Mouse (Mus musculus) liver, embryonic 13.5 days (tissue): ENCODE measurements around the gene Idh1. TPM values are rescaled to one million over a fixed set of nuclear protein-coding genes. Genes with fewer than 3 reads are reported as not detected.

Experiments used
- ATAC-seq: fragments of 200-750 bp; cut with Nextera tagmentation; 2 replicates; pipeline ENCODE4 v1.8.0; 2017; ENCODE audit warnings: low read depth, mild to moderate bottlenecking, moderate number of reproducible peaks, moderate library complexity
- DNase-seq: peaks from one replicate; pipeline ENCODE4 v3.0.0; 2022
- H3K27ac ChIP-seq: fragments of 300-500 bp; sonication (generic); 2 replicates; pipeline ENCODE4 v1.5.1; 2015; ENCODE audit warnings: moderate library complexity, mild to moderate bottlenecking, inconsistent platforms
- H3K27me3 ChIP-seq: fragments of 300-500 bp; sonication (generic); 2 replicates; pipeline ENCODE4 v1.6.1; 2015; ENCODE audit warnings: mild to moderate bottlenecking, inconsistent platforms
- H3K36me3 ChIP-seq: fragments of 300-500 bp; sonication (generic); 2 replicates; pipeline ENCODE4 v1.6.1; 2015; ENCODE audit warnings: mild to moderate bottlenecking, inconsistent platforms
- H3K4me1 ChIP-seq: fragments of 300-500 bp; sonication (generic); replicated peaks from 2 replicates; pipeline ENCODE4 v1.6.1; 2015; ENCODE audit warnings: inconsistent platforms
- H3K4me2 ChIP-seq: fragments of 300-500 bp; sonication (generic); 2 replicates; pipeline ENCODE4 v1.6.1; 2015; ENCODE audit warnings: inconsistent platforms, mild to moderate bottlenecking, moderate library complexity
- H3K4me3 ChIP-seq: fragments of 300-500 bp; sonication (generic); replicated peaks from 2 replicates; pipeline ENCODE4 v1.5.1; 2015; ENCODE audit warnings: mild to moderate bottlenecking, inconsistent platforms
- H3K9ac ChIP-seq: fragments of 300-500 bp; sonication (generic); 2 replicates; pipeline ENCODE4 v1.6.1; 2015; ENCODE audit warnings: mild to moderate bottlenecking, inconsistent platforms
- H3K9me3 ChIP-seq: fragments of 300-500 bp; sonication (generic); replicated peaks from 2 replicates; pipeline ENCODE4 v1.6.1; 2016; ENCODE audit warnings: inconsistent platforms
- WGBS: fragments of 180-500 bp; shearing (Covaris S2); methylation state at CpG from one replicate; pipeline ENCODE4 v1.1.7; 2015; ENCODE audit not compliant: insufficient replicate concordance; 5-methylcytosine and 5-hydroxymethylcytosine counted together
- polyA plus RNA-seq: library from polyadenylated mRNA; unstranded; fragments of >200 nt; fragmentation: Nextera tagmentation; extraction: Ambion mirVana; gene quantifications from 2 replicates; pipeline ENCODE4 v1.2.1, GENCODE M21; 2015

Gene Idh1
- polyA plus RNA-seq, 1 experiment from 2014 or later: 83.9 TPM

DNA sequence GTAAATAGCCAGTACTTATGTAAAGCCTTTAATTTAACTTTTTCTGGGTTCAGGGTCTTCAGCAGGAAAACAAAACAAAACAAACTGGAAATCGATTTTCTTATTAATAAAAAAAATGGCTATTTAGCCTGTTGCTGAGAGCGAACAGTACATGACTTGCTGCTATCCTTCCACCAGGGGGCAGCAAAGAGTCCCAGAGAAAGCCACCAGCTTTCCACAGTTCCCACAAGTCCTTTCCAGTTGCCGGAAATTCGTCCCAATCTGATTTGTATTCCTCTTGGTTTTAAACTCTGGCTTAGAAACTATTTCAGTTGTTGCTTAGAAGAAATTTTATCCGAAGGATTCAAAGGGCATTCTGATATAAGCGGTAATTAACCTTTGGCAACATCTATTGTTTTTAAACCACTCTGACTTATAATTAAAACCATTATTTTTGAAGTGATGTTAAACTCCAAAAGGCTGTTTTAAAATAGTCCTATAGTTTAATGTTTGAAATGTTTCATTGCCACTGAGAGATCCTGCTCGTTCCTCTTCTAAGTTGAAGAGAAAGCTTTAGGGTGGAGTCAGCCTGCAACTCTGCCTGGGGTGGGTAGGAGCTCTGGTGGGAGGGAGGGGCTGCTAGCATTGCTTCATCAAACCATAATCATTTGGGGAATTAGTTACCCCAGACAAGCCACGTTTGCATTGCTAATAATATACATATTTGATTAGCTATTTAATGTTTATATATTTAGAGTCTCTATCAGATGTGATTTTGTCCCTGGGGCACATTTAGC is 74.1 kb downstream of the Idh1 start:
- Histone ChIP-seq H3K4me1 (peaks cover 8% of the 10 kb centered on the region), H3K9me3 (no peaks in the 10 kb centered on the region), H3K36me3 (no peaks in the 10 kb centered on the region), H3K4me3 (no peak overlapping the region), H3K27ac (peak overlapping the region; percentile 37), H3K4me2 (peak overlapping the region; percentile 41), H3K9ac (no peak overlapping the region), H3K27me3 (no peaks in the 10 kb centered on the region)
- peak; percentile 49 for DNase-seq
- WGBS: 8% methylated on average over 8 of the region's 8 CpGs
- ATAC-seq: peak; percentile 55; the same call in 1 of the 2 replicates

DNA sequence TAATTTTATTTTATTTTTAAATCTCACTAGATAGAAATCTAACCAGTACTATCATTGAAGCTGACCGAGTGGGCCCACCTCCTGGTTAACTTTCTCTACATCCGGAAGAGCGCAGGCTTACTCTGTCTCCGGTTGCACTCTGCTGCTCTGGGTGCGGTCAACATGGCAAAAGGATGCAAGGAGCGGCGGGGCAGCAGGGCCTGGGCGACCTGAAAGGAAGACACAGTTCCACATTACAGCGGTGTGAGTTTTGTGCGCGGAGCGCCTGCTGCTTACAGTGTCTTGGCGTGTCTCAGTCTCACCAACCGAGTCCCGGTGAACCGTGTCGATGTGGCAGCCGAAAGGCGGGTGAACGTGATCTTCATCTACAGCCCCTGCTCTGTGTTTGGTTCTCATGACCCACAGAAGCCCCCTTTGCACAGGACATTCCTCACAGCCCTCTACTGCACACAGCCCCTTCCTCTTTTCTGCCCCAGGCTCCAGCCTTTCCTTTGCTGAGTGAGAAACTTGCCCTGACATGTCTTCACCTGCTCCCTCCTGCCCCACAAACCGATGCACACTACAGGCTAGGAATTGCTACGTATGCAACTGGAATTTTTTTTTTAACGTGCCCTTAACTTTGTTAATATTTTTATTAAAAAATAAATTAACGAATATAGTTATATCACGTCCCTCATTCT is 76.4 kb downstream of the Idh1 start:
- Histone ChIP-seq H3K9ac (no peak overlapping the region), H3K4me1 (peaks cover 8% of the 10 kb centered on the region), H3K36me3 (no peaks in the 10 kb centered on the region), H3K9me3 (no peaks in the 10 kb centered on the region), H3K4me2 (no peak overlapping the region), H3K4me3 (no peak overlapping the region), H3K27ac (no peak overlapping the region), H3K27me3 (no peaks in the 10 kb centered on the region)
- ATAC-seq: no peak
- no peak for DNase-seq
- 66% methylated on average over 25 of the region's 25 CpGs for WGBS

DNA sequence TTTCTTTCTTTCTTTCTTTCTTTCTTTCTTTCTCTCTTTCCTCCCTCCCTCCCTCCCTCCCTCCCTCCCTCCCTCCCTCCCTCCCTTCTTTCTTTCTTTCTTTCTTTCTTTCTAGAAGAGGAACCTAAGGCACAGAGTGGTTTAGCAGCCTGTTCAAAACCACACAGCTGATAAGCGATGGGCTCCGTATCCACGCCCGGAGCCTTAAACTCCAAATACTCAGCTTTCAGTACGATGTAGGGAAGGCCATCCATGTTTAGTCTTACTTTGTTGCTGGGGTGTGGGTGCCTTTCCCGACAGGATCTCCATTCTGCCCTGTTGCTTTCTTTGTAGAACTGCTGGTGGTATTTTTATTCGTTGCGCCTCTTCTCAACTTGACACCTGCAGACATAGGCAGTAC is 77.1 kb downstream of the Idh1 start:
- H3K4me2 ChIP-seq: no peak overlapping the region
- no peaks in the 10 kb centered on the region for H3K9me3 ChIP-seq
- 45% methylated on average over 8 of the region's 8 CpGs for WGBS
- H3K27ac ChIP-seq: no peak overlapping the region
- no peak overlapping the region for H3K4me3 ChIP-seq
- ATAC-seq (no peak), DNase-seq (no peak)
- H3K9ac ChIP-seq: no peak overlapping the region
- H3K4me1 ChIP-seq: peaks cover 8% of the 10 kb centered on the region
- no peaks in the 10 kb centered on the region for H3K27me3 ChIP-seq
- no peaks in the 10 kb centered on the region for H3K36me3 ChIP-seq

Other genes starting within 250 kb of the Idh1 start
- gene Plekhm3, start 229.7 kb downstream of the Idh1 start, polyA plus RNA-seq: 2.0 and 2.1 TPM in 2 replicates
- gene Akr1cl, start 153.7 kb downstream of the Idh1 start, polyA plus RNA-seq: not detected in 2 replicates
- gene Cryge, start 135.4 kb downstream of the Idh1 start, polyA plus RNA-seq: not detected in 2 replicates
- not detected in 2 replicates for gene Crygd, start 123.0 kb downstream of the Idh1 start, polyA plus RNA-seq
- not detected in 2 replicates for gene Crygc, start 112.8 kb downstream of the Idh1 start, polyA plus RNA-seq
- not detected in 2 replicates for gene Crygb, start 104.2 kb downstream of the Idh1 start, polyA plus RNA-seq
- not detected in 2 replicates for gene Cryga, start 83.1 kb downstream of the Idh1 start, polyA plus RNA-seq
- not detected in 2 replicates for gene Gm28845, start 66.9 kb downstream of the Idh1 start, polyA plus RNA-seq
- 0.29 and 0.45 TPM in 2 replicates for gene D630023F18Rik, start 63.3 kb downstream of the Idh1 start, polyA plus RNA-seq
- 4.1 and 6.1 TPM in 2 replicates for gene Pikfyve, start 183 bp upstream of the Idh1 start, polyA plus RNA-seq
- not detected in 2 replicates for gene Pth2r, start 95.6 kb upstream of the Idh1 start, polyA plus RNA-seq